Mouse (Mus musculus): ENCODE measurements around the gene Slc48a1.

GRCm38 (mm10) chr15:97821321-97821982 lies 43.1 kb downstream of the Slc48a1 start:
- TF ChIP-seq CTCF (IDR thresholded peaks at IDR 0.05; ENCODE audit: insufficient read depth, low read depth, low read length): no peak
- no peak for TF ChIP-seq POLR2A (IDR thresholded peaks at IDR 0.05; ENCODE audit: insufficient read depth, low read depth, low read length)
